Mouse (Mus musculus) neutrophil, adult 59 days (primary cell): Measurements from ENCODE around the gene Mmab. TPM values are rescaled to one million over a fixed set of nuclear protein-coding genes. Genes with fewer than 3 reads are reported as not detected.

Experiments
- total RNA-seq, 2 experiments: library from RNA; stranded (reverse); gene quantifications; 1 replicate in 1 of 2; 2 replicates in 1 of 2; pipeline ENCODE4 v1.2.4; 2023

Gene Mmab
- total RNA-seq: 1 to 10 TPM; 2.3 to 4.4 TPM

DNA sequence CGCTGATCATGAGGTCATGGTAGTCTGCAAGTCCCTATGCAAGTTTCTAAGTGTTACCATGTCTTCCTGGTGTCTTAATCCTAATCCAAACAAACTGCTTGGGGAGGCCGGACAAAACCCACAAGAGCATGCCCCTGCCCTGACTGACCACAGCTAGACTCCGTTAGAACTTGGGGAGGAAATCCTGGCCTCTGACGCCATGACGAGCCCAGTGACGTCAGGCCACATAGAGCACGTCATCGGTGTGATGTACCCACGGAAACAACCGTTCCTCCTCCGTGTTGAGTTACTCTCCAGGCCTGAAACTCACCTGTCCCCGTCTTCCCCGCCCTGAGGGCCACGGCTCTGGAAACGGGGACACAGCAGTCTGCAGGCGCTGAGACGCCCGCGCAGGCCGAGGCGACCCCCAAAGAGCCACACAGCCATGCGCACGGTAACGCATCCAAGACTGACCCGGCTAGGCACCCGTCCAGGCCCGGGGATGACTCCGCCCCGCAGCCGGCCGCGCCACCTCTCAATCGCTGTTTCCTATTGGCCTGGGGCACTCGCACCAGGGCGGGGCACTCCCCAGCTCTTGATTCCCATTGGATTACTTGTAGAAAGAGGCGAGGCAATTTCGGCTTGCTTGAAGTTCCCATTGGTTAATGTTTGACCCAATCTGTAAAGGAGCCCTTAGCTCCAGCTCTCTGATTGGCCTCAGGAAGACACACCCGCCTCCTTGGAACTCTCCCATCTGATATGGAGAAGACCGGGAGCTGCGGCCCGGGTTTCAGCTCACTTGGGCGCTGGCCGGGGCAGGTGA lies at the start of gene Mmab, which contains the start of gene Mvk:
Mmab (minus strand) TSS at position 495 of the 802 bp plus-strand sequence.
Mvk (plus strand) TSS at position 704 of the 802 bp plus-strand sequence.

Other genes starting within 250 kb of the Mmab start
- not detected for gene Foxn4, start 170.3 kb downstream of the Mmab start, total RNA-seq
- gene Myo1h, start 154.9 kb downstream of the Mmab start, total RNA-seq: 1 to 10 TPM; 2.6 to 4.7 TPM
- 100 to 1,000 TPM; 101 to 103 TPM for gene Kctd10, start 63.6 kb downstream of the Mmab start, total RNA-seq
- gene Ube3b, start 63.5 kb downstream of the Mmab start, total RNA-seq: 10 to 100 TPM; 42.4 to 54.2 TPM
- 1 to 10 TPM; 6.2 to 8.6 TPM for gene Mvk, start 209 bp upstream of the Mmab start, total RNA-seq
- under 1 TPM; 0.62 to 0.86 TPM for gene Fam222a, start 124.0 kb upstream of the Mmab start, total RNA-seq
- gene Trpv4, start 214.4 kb upstream of the Mmab start, total RNA-seq: 1 to 10 TPM; 3.0 to 3.1 TPM
- 100 to 1,000 TPM in 1 of 2 experiments, 10 to 100 TPM in 1; 96.7 to 108 TPM for gene Gltp, start 246.9 kb upstream of the Mmab start, total RNA-seq